Mouse (Mus musculus): ENCODE results near the gene Sptbn1.

GRCm38 (mm10) chr11:30198091-30198675 is 69.8 kb downstream of the Sptbn1 start:
- TF ChIP-seq CTCF (IDR thresholded peaks at IDR 0.05; ENCODE audit: extremely low read depth, insufficient read depth, insufficient read length, insufficient replicate concordance) = peak; percentile 12; the same call in 1 of the 2 replicates
- TF ChIP-seq POLR2A (IDR thresholded peaks at IDR 0.05; ENCODE audit: low read depth, low read length) = peak; percentile 67

All from spleen, adult 2 months (tissue).